Mouse (Mus musculus): ENCODE data around the gene Gm37419. TPM values are rescaled to one million over a fixed set of nuclear protein-coding genes. Genes with fewer than 3 reads are reported as not detected.

The Gm37419 gene
- polyA plus RNA-seq, 1 experiment = not detected

DNA sequence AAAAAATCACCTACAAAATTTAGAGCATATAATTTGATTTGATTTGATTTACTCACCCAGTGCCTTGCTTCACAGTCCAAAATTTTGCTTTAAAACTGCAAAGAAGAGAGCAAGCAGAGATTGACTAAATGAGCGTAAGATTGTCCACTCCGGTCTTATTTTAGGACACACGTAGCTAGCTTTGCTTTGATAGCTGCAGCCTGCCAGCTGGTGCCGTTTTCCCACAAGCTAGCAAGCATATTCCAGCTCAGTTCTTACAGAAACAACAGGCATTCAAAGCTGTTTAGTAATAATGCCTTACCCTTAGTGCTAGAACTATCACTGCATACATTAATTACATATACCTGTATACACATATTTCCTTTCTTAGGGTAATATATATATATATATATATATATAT lies 9.8 kb upstream of the Gm37419 start:
- DNase-seq (ENCODE audit: low read depth, low spot score) = no peak
- WGBS = 92% methylated on average over 4 of the region's 4 CpGs

GRCm38 (mm10) chr16:23979446-23979845 lies 8.8 kb upstream of the Gm37419 start:
- 84% methylated on average over 9 of the region's 9 CpGs for WGBS

GRCm38 (mm10) chr16:23980201-23980870 lies 7.9 kb upstream of the Gm37419 start:
- DNase-seq (ENCODE audit: low read depth, low spot score) = no peak
- 42% methylated on average over 11 of the region's 11 CpGs for WGBS

More at GRCm38 (mm10) chr16:23979446-23979845, 8.8 kb upstream of the Gm37419 start:
- DNase-seq (ENCODE audit: low read depth, low spot score) = no peak

- DNase-seq (ENCODE audit: low read depth, low spot score) = no peak
- WGBS = 11% methylated on average over 32 of the region's 32 CpGs
Measured at GRCm38 (mm10) chr16:23980991-23981720, 7.1 kb upstream of the Gm37419 start.

DNA sequence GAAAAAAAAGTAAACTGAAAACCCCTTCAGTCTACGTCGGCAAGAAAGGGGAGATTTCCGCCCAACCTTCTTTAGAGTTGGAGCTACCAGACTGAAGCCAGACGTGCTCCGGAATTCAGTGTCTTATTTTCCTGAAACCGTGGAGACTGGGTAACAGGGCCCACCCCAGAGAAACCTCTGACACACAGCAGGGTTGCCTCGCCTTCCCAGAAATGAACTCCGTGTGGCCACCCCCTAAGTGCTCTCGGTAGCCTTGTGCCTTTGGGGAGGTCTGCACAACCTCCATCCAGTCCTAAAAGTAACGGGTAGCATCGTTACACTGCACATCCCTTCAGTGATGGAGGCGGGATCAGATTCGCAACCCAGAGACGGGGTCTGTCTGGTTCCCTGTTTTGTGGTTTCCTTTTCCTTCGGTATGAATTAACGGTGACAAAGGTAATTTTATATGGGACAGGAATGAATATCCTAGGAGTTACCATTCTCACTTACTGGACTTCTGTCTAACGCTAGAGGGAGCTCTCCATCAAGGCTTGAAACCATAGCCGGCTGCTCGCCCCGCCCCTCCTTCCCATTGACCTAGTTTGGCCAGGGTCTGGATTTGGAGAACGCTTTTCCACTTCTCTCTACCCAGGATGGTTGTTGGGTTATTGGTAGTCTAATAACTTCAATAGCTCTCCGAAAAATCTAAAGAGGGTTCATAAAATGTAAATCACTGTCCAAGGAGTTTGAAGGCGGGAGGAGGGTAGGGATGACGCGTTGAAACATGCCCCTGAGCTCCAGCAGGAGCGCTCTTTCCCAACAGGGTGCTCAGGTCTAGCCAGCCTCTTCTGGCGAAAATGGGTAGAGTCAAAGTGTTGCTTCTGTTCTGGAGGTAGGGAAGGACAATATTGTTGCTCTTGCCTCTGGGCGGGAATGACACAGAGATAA lies 6.1 kb upstream of the Gm37419 start:
- peak; percentile 62 for DNase-seq (ENCODE audit: low read depth, low spot score)
- 15% methylated on average over 28 of the region's 28 CpGs for WGBS

- WGBS = 1% methylated on average over 33 of the region's 33 CpGs
- no peak for DNase-seq (ENCODE audit: low read depth, low spot score)
Measured at GRCm38 (mm10) chr16:23982891-23983588, 5.2 kb upstream of the Gm37419 start.

DNA sequence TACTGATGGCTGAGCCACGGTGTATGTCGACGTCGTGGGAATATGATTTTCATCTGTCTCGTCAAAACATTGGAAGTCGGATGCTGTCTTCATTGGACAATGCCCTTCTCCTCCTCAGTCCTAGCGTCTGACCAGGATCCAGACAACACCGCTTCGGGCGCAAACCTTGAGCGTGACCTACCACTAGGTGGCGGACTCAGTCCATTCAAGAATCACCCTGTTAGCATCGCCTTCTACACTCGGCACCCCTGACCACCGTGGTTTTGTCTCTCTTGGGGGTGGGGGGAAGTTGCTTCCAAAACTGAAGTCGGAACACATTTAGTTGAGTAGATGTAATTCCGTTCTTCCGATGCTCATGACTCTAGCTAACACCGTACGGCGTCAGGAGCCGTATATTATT lies 4.1 kb upstream of the Gm37419 start:
- WGBS = under 1% methylated on average over 22 of the region's 22 CpGs
- peak; percentile 81 for DNase-seq (ENCODE audit: low read depth, low spot score)

DNA sequence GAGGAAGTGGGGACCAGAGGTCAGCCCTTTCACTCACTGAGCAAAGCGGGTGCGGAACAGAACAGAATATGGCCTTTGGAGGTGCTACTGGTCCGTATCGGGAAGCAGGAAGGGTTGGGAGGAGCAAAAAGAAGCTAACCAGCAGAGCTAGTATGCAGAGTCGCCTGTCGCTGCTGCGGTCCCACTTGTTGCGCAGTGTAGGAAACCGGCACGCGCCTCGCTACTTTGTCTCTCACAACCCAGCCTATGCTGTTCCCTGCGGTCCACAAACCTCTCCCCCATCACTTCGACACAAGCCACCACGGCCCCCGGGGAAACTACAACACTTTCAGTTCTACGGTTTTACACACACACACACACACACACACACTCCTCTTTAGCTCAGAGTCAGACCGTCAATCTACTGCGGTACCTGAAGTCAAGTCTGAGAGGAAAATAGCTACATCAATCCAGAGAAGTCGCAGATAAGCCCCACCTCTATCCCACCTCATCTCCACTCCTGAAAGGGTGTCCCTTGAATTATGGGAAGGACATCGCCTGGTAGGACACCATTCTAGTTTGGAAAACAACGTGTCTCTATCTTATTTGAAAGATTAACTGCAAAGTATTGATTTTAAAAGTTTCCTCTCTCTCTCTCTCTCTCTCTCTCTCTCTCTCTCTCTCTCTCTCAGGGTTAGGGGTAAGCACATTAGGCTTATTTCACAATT lies 3.4 kb upstream of the Gm37419 start:
- 1% methylated on average over 22 of the region's 22 CpGs for whole genome bisulfite sequencing
- DNase-seq (ENCODE audit: low read depth, low spot score) = no peak

GRCm38 (mm10) chr16:23985467-23985861 lies 2.8 kb upstream of the Gm37419 start:
- WGBS = 14% methylated on average over 6 of the region's 6 CpGs
- no peak for DNase-seq (ENCODE audit: low read depth, low spot score)

DNA sequence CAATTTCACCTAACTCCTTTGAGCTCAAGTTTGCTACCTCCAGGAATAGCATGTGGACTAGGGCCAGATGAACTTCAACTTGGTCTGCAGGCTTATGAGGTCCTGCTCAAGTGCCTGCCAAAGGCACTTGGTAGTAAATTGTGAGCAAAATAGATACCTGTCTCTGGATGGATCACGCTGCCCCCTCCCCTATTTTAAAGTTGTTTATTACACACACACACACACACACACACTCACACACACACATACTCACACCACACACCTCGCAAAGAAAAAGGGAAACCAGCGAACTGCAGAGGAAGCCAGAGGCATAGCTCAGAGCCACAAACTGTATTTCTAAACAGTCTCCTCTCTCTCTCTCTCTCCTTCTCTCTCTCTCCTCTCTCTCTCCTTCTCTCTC lies 2.1 kb upstream of the Gm37419 start:
- 29% methylated on average over 3 of the region's 3 CpGs for WGBS
- no peak for DNase-seq (ENCODE audit: low read depth, low spot score)

GRCm38 (mm10) chr16:23986871-23987270 lies 1.4 kb upstream of the Gm37419 start:
- no peak for DNase-seq (ENCODE audit: low read depth, low spot score)
- WGBS = 4% methylated on average over 17 of the region's 17 CpGs

DNA sequence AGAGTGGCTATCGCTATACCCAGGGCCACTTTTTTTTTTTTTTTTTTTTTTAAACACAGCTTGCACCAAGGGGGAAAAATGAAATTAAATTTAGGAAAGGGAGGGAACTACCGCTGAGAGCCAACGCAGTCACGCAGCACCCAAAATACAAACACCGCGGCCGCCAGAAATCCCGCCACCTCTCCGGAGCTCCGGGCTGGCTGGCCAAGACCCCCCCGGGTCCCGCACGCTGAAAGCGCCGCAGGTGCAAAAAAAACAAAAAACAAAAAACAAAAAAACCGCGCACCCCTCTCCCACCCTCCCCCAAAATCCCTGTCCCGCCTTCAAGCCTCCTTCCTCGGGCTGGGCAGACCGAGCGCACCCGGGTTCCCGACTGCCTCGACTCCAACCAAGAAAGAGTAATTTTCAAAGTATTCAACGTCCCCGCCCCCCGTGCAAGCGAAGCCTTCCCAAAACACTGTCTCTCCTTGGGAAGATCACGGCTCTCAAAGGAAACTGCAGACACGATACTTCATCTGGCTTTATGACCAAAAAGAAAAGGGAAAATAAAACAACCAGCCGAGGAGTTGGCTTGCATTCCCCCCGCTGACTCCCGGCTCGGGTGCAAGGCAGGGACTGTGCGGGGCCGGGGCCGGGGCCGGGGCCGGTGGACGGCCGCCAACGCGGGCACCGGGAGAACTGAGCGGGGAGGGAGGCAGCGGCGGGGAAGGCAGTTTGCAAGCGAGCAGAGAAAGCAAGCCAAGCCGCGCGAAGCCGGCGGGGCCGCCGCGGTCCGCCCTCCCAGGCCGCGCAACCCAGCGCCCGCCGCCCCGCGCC lies 733 bp upstream of the Gm37419 start:
- no peak for DNase-seq (ENCODE audit: low read depth, low spot score)
- WGBS = under 1% methylated on average over 64 of the region's 64 CpGs

- DNase-seq (ENCODE audit: low read depth, low spot score) = no peak
- WGBS = under 1% methylated on average over 13 of the region's 13 CpGs
Measured at GRCm38 (mm10) chr16:23988157-23988465, 171 bp upstream of the Gm37419 start.

- DNase-seq (ENCODE audit: low read depth, low spot score) = no peak
- WGBS = 25% methylated on average over 25 of the region's 25 CpGs
Measured at GRCm38 (mm10) chr16:23989209-23990160, 1.2 kb downstream of the Gm37419 start.

GRCm38 (mm10) chr16:23990161-23990970 lies 2.1 kb downstream of the Gm37419 start:
- WGBS = 68% methylated on average over 11 of the region's 11 CpGs
- DNase-seq (ENCODE audit: low read depth, low spot score) = no peak

DNA sequence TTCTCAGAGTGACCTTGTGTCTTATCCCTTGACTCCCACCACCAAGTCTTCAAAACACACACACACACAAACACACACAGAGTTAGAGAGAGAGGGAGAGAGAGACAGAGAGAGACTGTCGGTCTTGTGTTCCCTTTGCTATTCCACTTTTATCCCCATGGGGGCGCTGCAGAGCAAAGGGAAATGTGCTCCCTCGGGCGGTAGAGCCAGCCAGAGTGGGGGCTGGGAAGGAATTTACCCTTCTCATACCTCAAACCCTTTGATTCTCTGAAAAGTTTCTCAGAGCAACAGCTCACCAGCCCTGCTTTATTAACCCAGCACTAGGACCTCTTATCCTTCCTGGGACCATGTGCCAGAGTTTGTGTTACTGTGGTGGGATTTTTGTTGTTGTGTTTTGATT lies 2.9 kb downstream of the Gm37419 start:
- peak; percentile 75 for DNase-seq (ENCODE audit: low read depth, low spot score)
- 2% methylated on average over 4 of the region's 4 CpGs for WGBS

All from large intestine, adult 2 months (tissue).